ENCODE assay signal across 8 mouse cellular contexts in genomic region chr2:57181350-57181691, GRCm38 (mm10). TPM values are rescaled to one million over a fixed set of nuclear protein-coding genes. Genes with fewer than 3 reads are reported as not detected.
DNase-seq lines count a peak whose midpoint lies in the region; ATAC-seq and TF ChIP-seq lines count a peak whose summit lies in the region.

No protein-coding gene starts in this region.

- TF ChIP-seq CTCF in left cerebral cortex, adult 2 months (IDR thresholded peaks at IDR 0.05), result no peak

- no peaks in the 10 kb centered on the region for H3K27me3 ChIP-seq in embryonic facial prominence, embryonic 14.5 days (replicated peaks; ENCODE audit: control insufficient read depth, insufficient read depth, low read length)
- no peaks in the 10 kb centered on the region for H3K27me3 ChIP-seq in limb, embryonic 10.5 days (ENCODE audit: low read depth, poor library complexity, severe bottlenecking)
- no peaks in the 10 kb centered on the region for H3K27me3 ChIP-seq in neural tube, embryonic 13.5 days

- H3K27ac ChIP-seq in left cerebral cortex, adult 2 months, result peak overlapping the region; percentile 92
- peak overlapping the region; percentile 95; the same call in 1 of the 2 replicates for H3K27ac ChIP-seq in embryonic facial prominence, embryonic 14.5 days (replicated peaks; ENCODE audit: low read depth, low read length)
- peak overlapping the region; percentile 94 for H3K27ac ChIP-seq in limb, embryonic 10.5 days
- 0 out of 2 replicates have a peak overlapping the region, but pooled peaks have one; percentile 86 for H3K27ac ChIP-seq in neural tube, embryonic 13.5 days (replicated peaks)

- no peaks in the 10 kb centered on the region for H3K9me3 ChIP-seq in embryonic facial prominence, embryonic 14.5 days (ENCODE audit: control insufficient read depth, low read length)
- H3K9me3 ChIP-seq in limb, embryonic 10.5 days (replicated peaks), result no peaks in the 10 kb centered on the region
- H3K9me3 ChIP-seq in neural tube, embryonic 13.5 days, result no peaks in the 10 kb centered on the region

- H3K36me3 ChIP-seq in embryonic facial prominence, embryonic 14.5 days (ENCODE audit: control insufficient read depth, insufficient read depth, low read length), result no peaks in the 10 kb centered on the region
- H3K36me3 ChIP-seq in limb, embryonic 10.5 days, result no peaks in the 10 kb centered on the region
- H3K36me3 ChIP-seq in neural tube, embryonic 13.5 days, result no peaks in the 10 kb centered on the region

- peak overlapping the region; percentile 77 for H3K4me3 ChIP-seq in left cerebral cortex, adult 2 months
- peak overlapping the region; percentile 60 for H3K4me3 ChIP-seq in embryonic facial prominence, embryonic 14.5 days (ENCODE audit: low read depth, low read length)
- H3K4me3 ChIP-seq in limb, embryonic 10.5 days, result peak overlapping the region; percentile 70
- H3K4me3 ChIP-seq in neural tube, embryonic 13.5 days, result peak overlapping the region; percentile 65

- no peak for DNase-seq in left cerebral cortex, adult 2 months (ENCODE audit: extremely low spot score in 1 of 2, low spot score in 2 of 2)
- DNase-seq in left cerebral cortex, adult 9 months (ENCODE audit: low spot score in 2 of 2), result no peak
- DNase-seq in embryonic facial prominence, embryonic 14.5 days (ENCODE audit: low spot score), result no peak
- no peak for DNase-seq in limb, embryonic 10.5 days (ENCODE audit: low spot score)
- no peak for DNase-seq in cerebellum, adult 11-12 months
- DNase-seq in right cerebral cortex, adult 18-20 months, result no peak
- DNase-seq in natural killer cell, adult 2 months (ENCODE audit: low spot score in 2 of 2), result no peak

- 10% methylated on average over 4 of the region's 4 CpGs for WGBS in embryonic facial prominence, embryonic 14.5 days
- WGBS in limb, embryonic 10.5 days, result 25% methylated on average over 4 of the region's 4 CpGs
- 20% methylated on average over 4 of the region's 4 CpGs for WGBS in neural tube, embryonic 13.5 days

- peak overlapping the region; percentile 66 for H3K9ac ChIP-seq in embryonic facial prominence, embryonic 14.5 days (ENCODE audit: low read depth, low read length)
- H3K9ac ChIP-seq in neural tube, embryonic 13.5 days, result peak overlapping the region; percentile 75

- peak overlapping the region; percentile 50 for H3K4me2 ChIP-seq in embryonic facial prominence, embryonic 14.5 days (ENCODE audit: low read depth, low read length)
- H3K4me2 ChIP-seq in neural tube, embryonic 13.5 days, result peak overlapping the region; percentile 56

- ATAC-seq in embryonic facial prominence, embryonic 14.5 days (ENCODE audit: low read depth), result 0 out of 2 replicates have a peak, but pooled peaks have one; percentile 5
- no peak for ATAC-seq in neural tube, embryonic 13.5 days (ENCODE audit: low read depth)

- intact Hi-C loops in left cerebral cortex, adult 2 months (cut with DNase I), result loop anchor here (1.0 kb wide), 1 partner anchor 64 kb away; no protein-coding TSS in a partner anchor

- peaks cover 5% of the 10 kb centered on the region; the same call in 1 of the 2 replicates for H3K4me1 ChIP-seq in embryonic facial prominence, embryonic 14.5 days (ENCODE audit: control insufficient read depth, insufficient read depth, low read length)
- H3K4me1 ChIP-seq in limb, embryonic 10.5 days, result peaks cover 14% of the 10 kb centered on the region
- peaks cover 13% of the 10 kb centered on the region for H3K4me1 ChIP-seq in neural tube, embryonic 13.5 days (replicated peaks)

RNA-seq across cellular contexts. Expression of gene Gpd2, which starts 56.1 kb away (rescaled TPM):
- total RNA-seq in left cerebral cortex, adult 2 months (2021), result 10 to 100 TPM; 92.8 to 98.0 TPM
- 14.7 and 17.1 TPM in 2 replicates for polyA plus RNA-seq in embryonic facial prominence, embryonic 14.5 days (2014; fragmentation: Nextera tagmentation; extraction: Ambion mirVana)
- polyA plus RNA-seq in limb, embryonic 10.5 days (2016; fragmentation: Nextera tagmentation; extraction: Ambion mirVana), result 22.5 and 23.7 TPM in 2 replicates
- 16.2 and 17.4 TPM in 2 replicates for polyA plus RNA-seq in neural tube, embryonic 13.5 days (2015; fragmentation: Nextera tagmentation; extraction: Ambion mirVana)

RNA-seq across cellular contexts. Expression of gene Nr4a2, which starts 57.5 kb away (rescaled TPM):
- total RNA-seq in left cerebral cortex, adult 2 months (2021), result 10 to 100 TPM; 38.1 to 58.8 TPM
- 6.0 and 6.4 TPM in 2 replicates for polyA plus RNA-seq in embryonic facial prominence, embryonic 14.5 days (2014; fragmentation: Nextera tagmentation; extraction: Ambion mirVana)
- polyA plus RNA-seq in limb, embryonic 10.5 days (2016; fragmentation: Nextera tagmentation; extraction: Ambion mirVana), result 5.8 and 8.7 TPM in 2 replicates
- polyA plus RNA-seq in neural tube, embryonic 13.5 days (2015; fragmentation: Nextera tagmentation; extraction: Ambion mirVana), result 21.8 and 25.1 TPM in 2 replicates
